Mouse (Mus musculus) heart, postnatal 0 days (tissue): ENCODE data around the gene Nemp2. TPM values are rescaled to one million over a fixed set of nuclear protein-coding genes. Genes with fewer than 3 reads are reported as not detected.
A peak's percentile ranks its signal among the peaks of the same experiment; 100 is the strongest.

Experiments used
- ATAC-seq: fragments of 200-750 bp; cut with Nextera tagmentation; 2 replicates; pipeline ENCODE4 v1.8.0; 2017; ENCODE audit warnings: low read depth, moderate number of reproducible peaks, moderate library complexity; ENCODE audit not compliant: insufficient read depth
- DNase-seq: peaks from one replicate; pipeline ENCODE4 v3.0.0-alpha.2; 2016; ENCODE audit warnings: low spot score
- H3K27ac ChIP-seq: fragments of 300-500 bp; sonication (generic); 2 replicates; pipeline ENCODE4 v1.5.1; 2014; ENCODE audit warnings: low read depth, mild to moderate bottlenecking
- H3K27me3 ChIP-seq: fragments of 300-500 bp; sonication (generic); 2 replicates; pipeline ENCODE4 v1.6.1; 2014; ENCODE audit warnings: low read length, mixed read lengths; ENCODE audit not compliant: control insufficient read depth, insufficient read depth
- H3K36me3 ChIP-seq: fragments of 300-500 bp; sonication (generic); replicated peaks from 2 replicates; pipeline ENCODE4 v1.6.1; 2014; ENCODE audit warnings: low read length, mixed read lengths; ENCODE audit not compliant: control insufficient read depth, insufficient read depth
- H3K4me1 ChIP-seq: fragments of 300-500 bp; sonication (generic); 2 replicates; pipeline ENCODE4 v1.6.1; 2014; ENCODE audit warnings: antibody characterized with exemption; ENCODE audit not compliant: control insufficient read depth, insufficient read depth
- H3K4me2 ChIP-seq: fragments of 300-500 bp; sonication (generic); 2 replicates; pipeline ENCODE4 v1.6.1; 2014; ENCODE audit warnings: low read depth, mild to moderate bottlenecking, low read length, moderate library complexity
- H3K4me3 ChIP-seq: fragments of 300-500 bp; sonication (generic); 2 replicates; pipeline ENCODE4 v1.5.1; 2014; ENCODE audit warnings: low read depth, low read length
- H3K9ac ChIP-seq: fragments of 300-500 bp; sonication (generic); replicated peaks from 2 replicates; pipeline ENCODE4 v1.6.1; 2014; ENCODE audit warnings: low read depth, low read length, mixed read lengths
- H3K9me3 ChIP-seq: fragments of 300-500 bp; sonication (generic); replicated peaks from 2 replicates; pipeline ENCODE4 v1.6.1; 2016; ENCODE audit warnings: low read length; ENCODE audit not compliant: control insufficient read depth
- CTCF ChIP-seq: IDR thresholded peaks from 2 replicates; pipeline ENCODE4 v1.5.1; 2016; ENCODE audit warnings: antibody characterized with exemption, control low read depth, low read depth
- EP300 ChIP-seq: IDR thresholded peaks from 2 replicates; pipeline ENCODE4 v1.6.1; 2016; ENCODE audit warnings: antibody characterized with exemption, low read depth
- WGBS: fragments of 180-500 bp; shearing (Covaris S2); extraction: QIAGEN DNeasy Blood & Tissue Kit; methylation state at CpG from one replicate; pipeline ENCODE4 v1.1.7; 2014; 5-methylcytosine and 5-hydroxymethylcytosine counted together
- polyA plus RNA-seq: library from polyadenylated mRNA; unstranded; fragments of >200 nt; fragmentation: Nextera tagmentation; extraction: Ambion mirVana; gene quantifications from 2 replicates; pipeline ENCODE4 v1.2.1, GENCODE M21; 2015
- total RNA-seq: library from RNA; depleted of rRNA; stranded (reverse); fragments of >200 nt; gene quantifications from 2 replicates; pipeline ENCODE4 v1.2.3, GENCODE M21; 2014; ENCODE audit warnings: low replicate concordance; rRNA removed

Gene Nemp2
- total RNA-seq (3.6 and 6.6 TPM in 2 replicates), polyA plus RNA-seq (1.7 and 2.1 TPM in 2 replicates)

- Histone ChIP-seq H3K9ac (peak within 1 kb of the TSS; percentile 58), H3K4me1 (no peaks in the 10 kb centered on the region), H3K4me3 (peak within 1 kb of the TSS; percentile 69), H3K27me3 (no peaks in the 10 kb centered on the region), H3K9me3 (no peaks in the 10 kb centered on the region), H3K27ac (peak within 1 kb of the TSS; percentile 49), H3K4me2 (peak within 1 kb of the TSS; percentile 56), H3K36me3 (no peaks in the 10 kb centered on the region)
- TF ChIP-seq EP300: peak; percentile 23; the same call in 1 of the 2 replicates
- peak; percentile 83 for TF ChIP-seq CTCF
- DNase-seq (peak; percentile 93), ATAC-seq (peak; percentile 93)
- under 1% methylated on average over 43 of the region's 44 CpGs for WGBS
Observed at GRCm38 (mm10) chr1:52630248-52630936, at the start of gene Nemp2. Gene Nemp2 (plus strand): TSS chr1:52630703.

- Histone ChIP-seq H3K27ac (no peak overlapping the region), H3K36me3 (no peaks in the 10 kb centered on the region), H3K9me3 (no peaks in the 10 kb centered on the region), H3K27me3 (no peaks in the 10 kb centered on the region), H3K4me1 (peaks cover 12% of the 10 kb centered on the region; the same call in 1 of the 2 replicates), H3K4me3 (no peak overlapping the region), H3K4me2 (no peak overlapping the region), H3K9ac (no peak overlapping the region)
- TF ChIP-seq EP300: no peak
- no peak for TF ChIP-seq CTCF
- WGBS: 76% methylated on average over 3 of the region's 6 CpGs
- no peak for ATAC-seq
- no peak for DNase-seq
Observed at GRCm38 (mm10) chr1:52581744-52582143, 48.8 kb upstream of the Nemp2 start.

DNA sequence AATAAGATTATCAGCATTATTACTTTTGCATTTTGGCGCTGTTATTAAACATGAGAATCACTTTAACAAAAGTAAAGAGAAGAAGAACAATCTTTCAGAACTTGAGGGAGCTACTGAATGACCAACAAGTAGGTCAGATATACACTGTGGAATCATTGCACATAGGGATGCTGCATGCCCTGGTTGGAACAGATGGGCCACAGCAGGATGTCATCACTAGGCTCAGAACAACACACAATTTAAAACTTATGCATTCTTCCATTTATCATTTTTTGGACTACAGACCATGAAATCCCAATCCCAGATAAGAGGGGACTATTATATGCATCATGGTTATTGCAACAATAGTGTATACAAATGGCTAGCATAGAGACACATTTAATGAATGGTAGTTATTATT is 47.6 kb upstream of the Nemp2 start:
- H3K36me3 ChIP-seq: no peaks in the 10 kb centered on the region
- no peak overlapping the region for H3K27ac ChIP-seq
- no peaks in the 10 kb centered on the region for H3K9me3 ChIP-seq
- TF ChIP-seq CTCF (no peak), EP300 (no peak)
- DNase-seq (no peak), ATAC-seq (no peak)
- H3K4me1 ChIP-seq: peaks cover 10% of the 10 kb centered on the region; the same call in 1 of the 2 replicates
- no peak overlapping the region for H3K4me2 ChIP-seq
- H3K27me3 ChIP-seq: no peaks in the 10 kb centered on the region
- H3K4me3 ChIP-seq: no peak overlapping the region
- H3K9ac ChIP-seq: no peak overlapping the region
- WGBS: 89% methylated on average over 1 of the region's 1 CpGs

GRCm38 (mm10) chr1:52596982-52597646 is 33.4 kb upstream of the Nemp2 start:
- no peak for DNase-seq
- no peaks in the 10 kb centered on the region for H3K36me3 ChIP-seq
- H3K4me1 ChIP-seq: no peaks in the 10 kb centered on the region; the same call in 1 of the 2 replicates
- H3K9ac ChIP-seq: no peak overlapping the region
- H3K9me3 ChIP-seq: no peaks in the 10 kb centered on the region
- ATAC-seq: peak; percentile 75; the same call in 1 of the 2 replicates
- TF ChIP-seq EP300: no peak
- TF ChIP-seq CTCF: no peak
- 0 out of 2 replicates have a peak overlapping the region, but pooled peaks have one; percentile 20 for H3K27ac ChIP-seq
- H3K4me2 ChIP-seq: peak overlapping the region; percentile 22; the same call in 1 of the 2 replicates
- WGBS: 46% methylated on average over 11 of the region's 11 CpGs
- no peak overlapping the region for H3K4me3 ChIP-seq
- no peaks in the 10 kb centered on the region for H3K27me3 ChIP-seq

DNA sequence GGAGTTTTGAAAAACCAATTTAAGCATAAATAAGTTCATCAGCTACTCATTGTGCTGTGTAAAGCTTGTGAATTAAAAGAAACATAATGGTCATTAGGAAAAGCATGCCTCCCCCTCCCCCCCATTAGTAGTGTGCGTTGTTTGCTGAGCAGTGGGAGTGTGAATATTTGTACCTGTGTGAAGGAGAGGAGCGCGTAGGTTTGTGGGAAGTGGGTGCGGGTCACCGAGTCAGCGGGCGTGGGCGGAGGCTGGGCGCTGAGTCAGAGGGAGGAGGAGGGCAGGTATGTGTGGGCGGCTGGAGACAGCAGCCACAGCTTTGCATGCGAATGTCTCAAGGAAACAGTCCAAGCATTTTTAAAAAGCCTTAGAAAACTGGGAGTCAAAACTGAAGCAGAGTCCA is 32.7 kb upstream of the Nemp2 start:
- DNase-seq: peak; percentile 30
- Histone ChIP-seq H3K27me3 (no peaks in the 10 kb centered on the region), H3K4me3 (peak overlapping the region; percentile 26), H3K4me2 (peak overlapping the region; percentile 49), H3K9me3 (no peaks in the 10 kb centered on the region), H3K27ac (no peak overlapping the region), H3K9ac (no peak overlapping the region), H3K4me1 (no peaks in the 10 kb centered on the region; the same call in 1 of the 2 replicates), H3K36me3 (no peaks in the 10 kb centered on the region)
- peak; percentile 53; the same call in 1 of the 2 replicates for ATAC-seq
- TF ChIP-seq EP300 (no peak), CTCF (no peak)
- WGBS: 41% methylated on average over 11 of the region's 11 CpGs
